Mouse (Mus musculus) heart, embryonic 14.5 days (tissue): Measurements from ENCODE around the gene Smpd3. TPM values are rescaled to one million over a fixed set of nuclear protein-coding genes. Genes with fewer than 3 reads are reported as not detected.

ENCODE experiments used
- ATAC-seq: fragments of 200-750 bp; cut with Nextera tagmentation; 2 replicates; pipeline ENCODE4 v1.8.0; 2017; ENCODE audit warnings: low read depth, moderate TSS enrichment; ENCODE audit not compliant: insufficient number of reproducible peaks, insufficient read depth, low FRiP score
- H3K27ac ChIP-seq, 2 experiments: fragments of 200-500 bp in 1 of 2; fragments of 300-500 bp in 1 of 2; sonication (generic) in 1 of 2; replicated peaks in 1 of 2; 2 replicates each; pipeline ENCODE4 v1.5.1; 2012 to 2014; ENCODE audit warnings: low read depth in 2 of 2, low read length in 2 of 2, control low read depth in 1 of 2, mild to moderate bottlenecking in 1 of 2, mixed read lengths in 1 of 2; ENCODE audit not compliant: control insufficient read depth in 1 of 2, insufficient read depth in 1 of 2
- H3K27me3 ChIP-seq: fragments of 300-500 bp; sonication (generic); 2 replicates; pipeline ENCODE4 v1.6.1; 2014; ENCODE audit warnings: mild to moderate bottlenecking, low read length, control low read depth; ENCODE audit not compliant: control insufficient read depth, insufficient read depth
- H3K36me3 ChIP-seq: fragments of 300-500 bp; sonication (generic); 2 replicates; pipeline ENCODE4 v1.6.1; 2014; ENCODE audit warnings: mild to moderate bottlenecking, control low read depth, low read length, mixed read lengths; ENCODE audit not compliant: control insufficient read depth, insufficient read depth
- H3K4me1 ChIP-seq, 2 experiments: fragments of 200-500 bp in 1 of 2; fragments of 300-500 bp in 1 of 2; sonication (generic) in 1 of 2; 2 replicates each; pipeline ENCODE4 v1.6.1; 2012 to 2014; ENCODE audit warnings: low read length in 2 of 2, control low read depth in 1 of 2, mixed read lengths in 1 of 2; ENCODE audit not compliant: control insufficient read depth in 2 of 2, insufficient read depth in 2 of 2
- H3K4me2 ChIP-seq: fragments of 300-500 bp; sonication (generic); 2 replicates; pipeline ENCODE4 v1.6.1; 2014; ENCODE audit warnings: mild to moderate bottlenecking, low read length
- H3K4me3 ChIP-seq, 2 experiments: fragments of 200-500 bp in 1 of 2; fragments of 300-500 bp in 1 of 2; sonication (generic) in 1 of 2; 2 replicates each; pipeline ENCODE4 v1.5.1; 2012 to 2014; ENCODE audit warnings: low read length in 2 of 2, mild to moderate bottlenecking in 2 of 2, control low read depth in 1 of 2, low read depth in 1 of 2, moderate library complexity in 1 of 2; ENCODE audit not compliant: control insufficient read depth in 1 of 2, insufficient read depth in 1 of 2
- H3K9ac ChIP-seq: fragments of 300-500 bp; sonication (generic); 2 replicates; pipeline ENCODE4 v1.6.1; 2014; ENCODE audit warnings: mild to moderate bottlenecking, low read length
- H3K9me3 ChIP-seq: fragments of 300-500 bp; sonication (generic); 2 replicates; pipeline ENCODE4 v1.6.1; 2016; ENCODE audit warnings: low read length, control low read depth; ENCODE audit not compliant: control insufficient read depth
- WGBS: fragments of 180-500 bp; shearing (Covaris S2); extraction: QIAGEN DNeasy Blood & Tissue Kit; methylation state at CpG from one replicate; pipeline ENCODE4 v1.1.7; 2014; 5-methylcytosine and 5-hydroxymethylcytosine counted together
- polyA plus RNA-seq: library from polyadenylated mRNA; unstranded; fragments of >200 nt; fragmentation: Nextera tagmentation; extraction: Ambion mirVana; gene quantifications from 2 replicates; pipeline ENCODE4 v1.2.1, GENCODE M21; 2014

Smpd3 gene
- polyA plus RNA-seq, 1 experiment from 2014 or later = 1.9 TPM

DNA sequence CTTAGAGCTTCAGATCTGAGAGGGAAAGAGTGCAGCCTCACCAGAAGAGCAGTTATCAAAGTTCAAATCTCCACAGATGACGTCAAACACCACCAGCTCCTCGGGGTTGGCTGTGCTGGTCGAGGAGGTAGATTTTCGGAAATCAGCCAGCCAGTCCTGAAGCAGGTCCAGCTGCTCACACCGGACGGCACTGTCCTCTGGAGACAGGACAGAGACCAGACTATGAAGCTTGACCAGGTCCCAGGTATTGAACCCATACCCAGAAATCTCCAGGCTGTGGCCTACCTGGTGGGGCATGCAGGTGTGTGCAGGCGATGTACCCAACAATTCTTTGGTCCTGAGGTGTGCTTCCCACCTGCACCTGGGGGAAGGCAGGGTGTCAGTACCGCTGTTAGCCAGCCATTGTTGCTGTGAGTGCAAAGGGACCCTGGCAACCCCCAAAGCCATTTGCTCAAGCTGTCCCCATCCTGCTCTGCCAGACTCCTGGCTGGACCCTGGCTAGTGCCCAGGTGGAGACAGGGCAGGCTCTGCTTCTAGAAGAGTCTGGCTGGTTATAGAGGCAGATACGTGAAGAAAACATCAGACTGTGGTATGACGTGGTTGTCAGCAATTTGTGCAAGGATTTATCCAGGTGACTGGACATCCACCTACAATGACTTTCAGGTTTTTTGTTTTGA, 78.1 kb downstream of the Smpd3 start:
- peaks cover 22 to 29% of the 10 kb centered on the region in 2 experiments for H3K4me1 ChIP-seq
- H3K4me3 ChIP-seq = no peak overlapping the region
- H3K4me2 ChIP-seq = no peak overlapping the region
- no peak overlapping the region for H3K27ac ChIP-seq
- peaks cover 9% of the 10 kb centered on the region; the same call in 1 of the 2 replicates for H3K36me3 ChIP-seq
- no peak overlapping the region for H3K9ac ChIP-seq
- WGBS = 86% methylated on average over 10 of the region's 10 CpGs
- H3K9me3 ChIP-seq = no peaks in the 10 kb centered on the region
- no peaks in the 10 kb centered on the region for H3K27me3 ChIP-seq
- no peak for ATAC-seq

DNA sequence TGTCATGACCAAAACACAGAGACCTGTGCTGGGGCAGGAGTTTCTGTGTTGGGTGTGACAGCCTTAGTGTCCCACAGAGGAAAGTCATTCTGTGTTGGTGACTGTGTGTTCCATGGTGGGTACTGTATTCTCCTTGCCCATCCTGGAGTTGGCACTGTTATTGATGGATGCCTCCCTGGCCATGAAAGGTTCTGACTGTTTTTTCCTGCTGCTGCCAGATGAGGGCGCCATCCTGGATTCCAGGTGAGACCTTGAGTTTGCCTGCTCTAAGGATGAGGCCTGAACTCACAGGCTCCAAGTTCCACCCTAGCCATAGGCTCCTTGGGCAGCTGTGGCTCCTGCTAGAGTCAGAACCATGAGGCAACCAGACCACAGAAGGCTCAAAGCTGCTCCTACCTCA, 79.6 kb downstream of the Smpd3 start:
- H3K27ac ChIP-seq = no peak overlapping the region
- peaks cover 15% of the 10 kb centered on the region for H3K36me3 ChIP-seq
- H3K9ac ChIP-seq = no peak overlapping the region
- H3K27me3 ChIP-seq = no peaks in the 10 kb centered on the region
- WGBS = 58% methylated on average over 1 of the region's 1 CpGs
- H3K9me3 ChIP-seq = no peaks in the 10 kb centered on the region
- ATAC-seq = no peak
- H3K4me2 ChIP-seq = no peak overlapping the region
- H3K4me1 ChIP-seq = peaks cover 17 to 26% of the 10 kb centered on the region in 2 experiments
- H3K4me3 ChIP-seq = no peak overlapping the region

DNA sequence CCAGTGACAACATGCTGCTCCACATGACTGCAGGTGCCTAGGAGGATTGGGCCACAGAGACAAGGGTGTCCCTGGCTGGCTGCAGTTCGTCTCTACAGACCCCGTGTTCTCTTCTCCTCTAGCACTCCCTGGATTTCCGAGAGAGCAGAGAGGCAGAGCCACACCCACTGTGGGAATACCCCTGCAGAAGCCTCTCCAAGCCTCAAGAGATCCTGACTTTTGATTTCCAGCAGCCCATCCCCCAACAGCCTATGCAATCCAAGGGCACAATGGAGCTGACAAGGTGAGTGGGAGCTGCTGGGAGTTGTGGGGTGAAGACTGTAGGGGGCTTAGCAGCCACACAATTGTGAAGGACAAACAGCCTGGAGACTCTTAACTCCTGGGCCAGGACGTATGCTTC, 87.6 kb downstream of the Smpd3 start:
- no peak overlapping the region for H3K27ac ChIP-seq
- H3K36me3 ChIP-seq = peaks cover 78% of the 10 kb centered on the region
- WGBS = 51% methylated on average over 4 of the region's 4 CpGs
- H3K9me3 ChIP-seq = no peaks in the 10 kb centered on the region
- no peaks in the 10 kb centered on the region for H3K27me3 ChIP-seq
- no peak for ATAC-seq
- H3K9ac ChIP-seq = no peak overlapping the region
- H3K4me3 ChIP-seq = no peak overlapping the region
- H3K4me1 ChIP-seq = peaks cover 5 to 8% of the 10 kb centered on the region in 2 experiments; a peak in 3 of 4 replicates
- no peak overlapping the region for H3K4me2 ChIP-seq

DNA sequence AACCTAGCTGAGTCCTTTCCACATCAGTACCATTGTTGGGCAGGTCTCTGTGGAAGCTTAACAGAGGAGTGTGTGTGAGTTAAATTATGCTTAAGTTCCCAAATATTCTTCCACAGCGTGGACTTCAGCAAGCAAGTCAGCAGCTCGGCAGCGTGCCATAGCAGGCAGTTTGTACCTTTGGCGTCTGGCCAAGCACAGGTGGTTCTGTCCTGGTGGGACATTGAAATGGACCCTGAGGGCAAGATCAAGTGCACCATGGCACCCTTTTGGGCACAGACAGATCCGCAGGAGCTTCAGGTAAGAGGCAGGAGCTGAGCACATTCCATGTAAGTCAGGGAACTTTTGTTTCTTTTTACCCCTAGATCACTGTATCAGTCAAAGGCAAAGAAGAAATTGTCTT, 100.7 kb downstream of the Smpd3 start:
- Histone ChIP-seq H3K4me1 (no peaks in the 10 kb centered on the region), H3K36me3 (peaks cover 77% of the 10 kb centered on the region), H3K9ac (no peak overlapping the region), H3K4me3 (no peak overlapping the region), H3K27me3 (no peaks in the 10 kb centered on the region), H3K9me3 (no peaks in the 10 kb centered on the region), H3K27ac (no peak overlapping the region), H3K4me2 (no peak overlapping the region)
- 87% methylated on average over 5 of the region's 5 CpGs for WGBS
- ATAC-seq = no peak

DNA sequence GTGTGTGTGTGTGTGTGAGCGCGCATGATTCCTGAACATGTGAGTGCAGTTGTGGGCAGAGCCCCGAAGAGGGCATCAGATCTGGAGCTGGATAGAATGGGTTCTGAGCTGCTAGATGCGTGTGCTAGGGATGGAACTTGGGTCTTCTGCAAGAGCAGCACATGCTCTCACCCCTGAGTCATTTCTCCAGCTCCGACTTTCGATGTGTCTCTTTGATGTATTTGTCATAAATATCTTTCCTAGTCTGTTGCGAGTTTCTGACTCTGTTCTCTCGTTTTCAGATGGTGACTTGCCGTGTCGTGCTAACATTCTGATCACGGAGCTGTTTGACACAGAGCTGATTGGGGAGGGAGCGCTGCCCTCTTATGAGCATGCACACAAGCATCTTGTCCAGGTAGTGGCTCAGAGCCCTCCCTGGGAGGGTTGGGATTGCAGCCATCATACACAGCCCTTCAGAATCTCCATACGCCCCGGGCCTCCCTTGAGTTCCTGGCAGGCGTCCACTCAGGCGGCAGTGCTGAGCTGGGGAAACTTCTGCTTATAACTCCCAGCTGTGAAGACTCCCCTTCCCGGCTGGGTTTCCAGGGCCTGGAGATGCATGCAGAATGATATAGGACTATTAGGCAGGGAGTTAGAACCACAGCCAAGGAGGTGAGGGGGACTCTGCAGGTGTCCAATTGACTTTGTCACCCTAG, 103.1 kb downstream of the Smpd3 start:
- Histone ChIP-seq H3K27ac (no peak overlapping the region), H3K27me3 (no peaks in the 10 kb centered on the region), H3K4me1 (no peaks in the 10 kb centered on the region), H3K9me3 (no peaks in the 10 kb centered on the region), H3K4me3 (no peak overlapping the region), H3K9ac (no peak overlapping the region), H3K4me2 (no peak overlapping the region), H3K36me3 (peaks cover 78% of the 10 kb centered on the region)
- no peak for ATAC-seq
- WGBS = 78% methylated on average over 17 of the region's 17 CpGs

DNA sequence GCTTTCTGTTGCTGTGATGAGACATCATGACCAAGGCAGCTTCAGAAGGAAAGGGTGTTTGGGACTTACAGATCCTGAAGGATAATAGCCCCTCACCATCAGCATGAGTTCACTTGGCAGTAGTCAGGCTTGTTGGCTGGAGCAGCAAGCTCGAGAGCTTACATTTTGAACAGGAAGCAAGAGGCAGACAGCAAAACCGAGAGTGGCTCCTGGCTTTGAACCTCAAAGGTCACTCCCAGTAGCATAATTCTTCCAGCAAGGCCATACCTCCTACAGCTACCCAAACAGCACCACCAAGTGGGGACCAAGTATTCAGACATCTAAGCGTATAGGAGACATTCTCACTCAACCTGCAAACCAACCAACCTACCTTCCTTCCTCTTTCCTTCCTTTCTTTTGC, 105.0 kb downstream of the Smpd3 start:
- no peak overlapping the region for H3K4me2 ChIP-seq
- WGBS = 72% methylated on average over 3 of the region's 3 CpGs
- H3K36me3 ChIP-seq = peaks cover 78% of the 10 kb centered on the region

DNA sequence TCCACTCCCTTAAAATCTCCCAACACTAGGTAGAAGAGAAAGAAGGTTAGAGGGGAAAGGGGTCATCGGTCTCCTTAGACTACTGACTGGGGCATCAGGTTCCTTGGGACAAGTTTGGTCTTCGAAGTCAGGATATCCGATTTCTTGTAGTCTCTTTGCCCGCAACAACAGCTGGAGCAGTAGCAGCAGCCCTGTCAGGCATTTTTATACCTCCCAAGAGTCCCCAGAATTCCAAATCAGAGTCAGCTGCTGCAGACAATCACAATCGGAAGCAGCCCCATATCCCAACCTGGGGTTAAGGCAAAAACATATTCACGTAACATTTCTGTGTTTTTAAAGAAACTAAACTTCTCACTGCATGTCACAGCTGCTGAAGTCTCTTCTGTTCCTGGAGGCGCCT, 106.3 kb downstream of the Smpd3 start:
- 88% methylated on average over 7 of the region's 7 CpGs for WGBS
- peaks cover 78% of the 10 kb centered on the region for H3K36me3 ChIP-seq

More for the DNA sequence above, 105.0 kb downstream of the Smpd3 start:
- no peak for ATAC-seq
- no peaks in the 10 kb centered on the region for H3K4me1 ChIP-seq
- no peaks in the 10 kb centered on the region for H3K9me3 ChIP-seq
- no peaks in the 10 kb centered on the region for H3K27me3 ChIP-seq
- H3K9ac ChIP-seq = no peak overlapping the region
- H3K4me3 ChIP-seq = no peak overlapping the region
- H3K27ac ChIP-seq = no peak overlapping the region

More for the DNA sequence above, 106.3 kb downstream of the Smpd3 start:
- no peak overlapping the region for H3K4me2 ChIP-seq
- H3K4me3 ChIP-seq = no peak overlapping the region
- no peak overlapping the region for H3K27ac ChIP-seq
- no peak for ATAC-seq
- H3K9me3 ChIP-seq = no peaks in the 10 kb centered on the region
- H3K9ac ChIP-seq = no peak overlapping the region
- no peaks in the 10 kb centered on the region for H3K4me1 ChIP-seq
- no peaks in the 10 kb centered on the region for H3K27me3 ChIP-seq
